Mouse (Mus musculus): ENCODE measurements around the gene Zmynd11. TPM values are rescaled to one million over a fixed set of nuclear protein-coding genes. Genes with fewer than 3 reads are reported as not detected.
"Not testable (repeated sequence)": the region's sequence is repeated elsewhere in the genome, so short reads cannot be mapped to it uniquely, and the experiment has no call there.

The Zmynd11 gene
- polyA plus RNA-seq, 1 experiment from 2014 or later = 142 TPM

- H3K36me3 ChIP-seq (ENCODE audit: control insufficient read depth, insufficient read depth, low read length) = no peaks in the 10 kb centered on the region
- no peak for ATAC-seq (ENCODE audit: insufficient number of reproducible peaks, insufficient read depth, low FRiP score, low read depth)
- WGBS = 83% methylated on average over 2 of the region's 2 CpGs
- H3K27me3 ChIP-seq (ENCODE audit: control insufficient read depth, insufficient read depth, low read length) = no peaks in the 10 kb centered on the region
- no peaks in the 10 kb centered on the region for H3K4me1 ChIP-seq (ENCODE audit: control insufficient read depth, insufficient read depth, low read length)
- no peak overlapping the region for H3K9ac ChIP-seq (replicated peaks; ENCODE audit: low read depth, low read length)
- no peak overlapping the region for H3K27ac ChIP-seq (ENCODE audit: low read length)
- no peak overlapping the region for H3K4me3 ChIP-seq (ENCODE audit: low read depth, low read length)
- H3K9me3 ChIP-seq (ENCODE audit: control insufficient read depth, low read depth, low read length) = no peaks in the 10 kb centered on the region
- H3K4me2 ChIP-seq (replicated peaks; ENCODE audit: low read depth, low read length) = no peak overlapping the region
Observed at GRCm38 (mm10) chr13:9738190-9738589, 26.9 kb downstream of the Zmynd11 start.

GRCm38 (mm10) chr13:9737024-9737423 lies 28.1 kb downstream of the Zmynd11 start:
- no peak overlapping the region for H3K27ac ChIP-seq (ENCODE audit: low read length)

GRCm38 (mm10) chr13:9732262-9732661 lies 32.9 kb downstream of the Zmynd11 start:
- H3K4me2 ChIP-seq (replicated peaks; ENCODE audit: low read depth, low read length); H3K4me3 ChIP-seq (ENCODE audit: low read depth, low read length); H3K9ac ChIP-seq (replicated peaks; ENCODE audit: low read depth, low read length); H3K27me3 ChIP-seq (ENCODE audit: control insufficient read depth, insufficient read depth, low read length); H3K36me3 ChIP-seq (ENCODE audit: control insufficient read depth, insufficient read depth, low read length); ATAC-seq (ENCODE audit: insufficient number of reproducible peaks, insufficient read depth, low FRiP score, low read depth); H3K9me3 ChIP-seq (ENCODE audit: control insufficient read depth, low read depth, low read length); H3K27ac ChIP-seq (ENCODE audit: low read length); H3K4me1 ChIP-seq (ENCODE audit: control insufficient read depth, insufficient read depth, low read length): not testable (repeated sequence)
- 94% methylated on average over 4 of the region's 5 CpGs for WGBS

More at GRCm38 (mm10) chr13:9737024-9737423, 28.1 kb downstream of the Zmynd11 start:
- WGBS = 76% methylated on average over 5 of the region's 5 CpGs
- no peaks in the 10 kb centered on the region for H3K4me1 ChIP-seq (ENCODE audit: control insufficient read depth, insufficient read depth, low read length)
- H3K4me3 ChIP-seq (ENCODE audit: low read depth, low read length) = no peak overlapping the region
- H3K27me3 ChIP-seq (ENCODE audit: control insufficient read depth, insufficient read depth, low read length) = no peaks in the 10 kb centered on the region
- H3K4me2 ChIP-seq (replicated peaks; ENCODE audit: low read depth, low read length) = no peak overlapping the region
- H3K9ac ChIP-seq (replicated peaks; ENCODE audit: low read depth, low read length) = no peak overlapping the region
- peaks cover 3% of the 10 kb centered on the region; the same call in 1 of the 2 replicates for H3K36me3 ChIP-seq (ENCODE audit: control insufficient read depth, insufficient read depth, low read length)
- H3K9me3 ChIP-seq (ENCODE audit: control insufficient read depth, low read depth, low read length) = no peaks in the 10 kb centered on the region
- ATAC-seq (ENCODE audit: insufficient number of reproducible peaks, insufficient read depth, low FRiP score, low read depth) = no peak

- no peak overlapping the region for H3K27ac ChIP-seq (ENCODE audit: low read length)
- no peak overlapping the region for H3K4me3 ChIP-seq (ENCODE audit: low read depth, low read length)
- no peak for ATAC-seq (ENCODE audit: insufficient number of reproducible peaks, insufficient read depth, low FRiP score, low read depth)
- H3K9me3 ChIP-seq (ENCODE audit: control insufficient read depth, low read depth, low read length) = no peaks in the 10 kb centered on the region
- no peaks in the 10 kb centered on the region for H3K27me3 ChIP-seq (ENCODE audit: control insufficient read depth, insufficient read depth, low read length)
- H3K4me1 ChIP-seq (ENCODE audit: control insufficient read depth, insufficient read depth, low read length) = no peaks in the 10 kb centered on the region
- H3K36me3 ChIP-seq (ENCODE audit: control insufficient read depth, insufficient read depth, low read length) = peaks cover 14% of the 10 kb centered on the region; the same call in 1 of the 2 replicates
- no peak overlapping the region for H3K9ac ChIP-seq (replicated peaks; ENCODE audit: low read depth, low read length)
- 42% methylated on average over 1 of the region's 1 CpGs for WGBS
- no peak overlapping the region for H3K4me2 ChIP-seq (replicated peaks; ENCODE audit: low read depth, low read length)
Observed at GRCm38 (mm10) chr13:9729073-9729472, 36.1 kb downstream of the Zmynd11 start.

- WGBS = 83% methylated on average over 1 of the region's 1 CpGs
Observed at GRCm38 (mm10) chr13:9715224-9715623, 49.9 kb downstream of the Zmynd11 start.

GRCm38 (mm10) chr13:9713462-9714134 lies 51.5 kb downstream of the Zmynd11 start:
- no peak for ATAC-seq (ENCODE audit: insufficient number of reproducible peaks, insufficient read depth, low FRiP score, low read depth)
- no peak overlapping the region for H3K4me2 ChIP-seq (replicated peaks; ENCODE audit: low read depth, low read length)
- H3K9ac ChIP-seq (replicated peaks; ENCODE audit: low read depth, low read length) = no peak overlapping the region
- no peaks in the 10 kb centered on the region for H3K4me1 ChIP-seq (ENCODE audit: control insufficient read depth, insufficient read depth, low read length)
- H3K27ac ChIP-seq (ENCODE audit: low read length) = no peak overlapping the region
- 80% methylated on average over 6 of the region's 6 CpGs for WGBS
- no peak overlapping the region for H3K4me3 ChIP-seq (ENCODE audit: low read depth, low read length)
- no peaks in the 10 kb centered on the region for H3K9me3 ChIP-seq (ENCODE audit: control insufficient read depth, low read depth, low read length)
- peaks cover 7% of the 10 kb centered on the region; the same call in 1 of the 2 replicates for H3K36me3 ChIP-seq (ENCODE audit: control insufficient read depth, insufficient read depth, low read length)
- no peaks in the 10 kb centered on the region for H3K27me3 ChIP-seq (ENCODE audit: control insufficient read depth, insufficient read depth, low read length)

More at GRCm38 (mm10) chr13:9715224-9715623, 49.9 kb downstream of the Zmynd11 start:
- Histone ChIP-seq H3K27ac (ENCODE audit: low read length) (no peak overlapping the region), H3K4me3 (ENCODE audit: low read depth, low read length) (no peak overlapping the region), H3K36me3 (ENCODE audit: control insufficient read depth, insufficient read depth, low read length) (peaks cover 2% of the 10 kb centered on the region; the same call in 1 of the 2 replicates), H3K9me3 (ENCODE audit: control insufficient read depth, low read depth, low read length) (no peaks in the 10 kb centered on the region), H3K4me1 (ENCODE audit: control insufficient read depth, insufficient read depth, low read length) (no peaks in the 10 kb centered on the region), H3K4me2 (replicated peaks; ENCODE audit: low read depth, low read length) (no peak overlapping the region), H3K9ac (replicated peaks; ENCODE audit: low read depth, low read length) (no peak overlapping the region), H3K27me3 (ENCODE audit: control insufficient read depth, insufficient read depth, low read length) (no peaks in the 10 kb centered on the region)
- no peak for ATAC-seq (ENCODE audit: insufficient number of reproducible peaks, insufficient read depth, low FRiP score, low read depth)

- H3K4me1 ChIP-seq (ENCODE audit: control insufficient read depth, insufficient read depth, low read length) = no peaks in the 10 kb centered on the region
- 86% methylated on average over 3 of the region's 3 CpGs for WGBS
- no peak overlapping the region for H3K27ac ChIP-seq (ENCODE audit: low read length)
- no peak overlapping the region for H3K4me2 ChIP-seq (replicated peaks; ENCODE audit: low read depth, low read length)
- no peak overlapping the region for H3K9ac ChIP-seq (replicated peaks; ENCODE audit: low read depth, low read length)
- H3K9me3 ChIP-seq (ENCODE audit: control insufficient read depth, low read depth, low read length) = no peaks in the 10 kb centered on the region
- no peaks in the 10 kb centered on the region for H3K27me3 ChIP-seq (ENCODE audit: control insufficient read depth, insufficient read depth, low read length)
- no peak overlapping the region for H3K4me3 ChIP-seq (ENCODE audit: low read depth, low read length)
- H3K36me3 ChIP-seq (ENCODE audit: control insufficient read depth, insufficient read depth, low read length) = peaks cover 7% of the 10 kb centered on the region; the same call in 1 of the 2 replicates
- ATAC-seq (ENCODE audit: insufficient number of reproducible peaks, insufficient read depth, low FRiP score, low read depth) = no peak
Observed at GRCm38 (mm10) chr13:9712971-9713370, 52.2 kb downstream of the Zmynd11 start.

- H3K4me2 ChIP-seq (replicated peaks; ENCODE audit: low read depth, low read length) = no peak overlapping the region
- no peaks in the 10 kb centered on the region for H3K9me3 ChIP-seq (ENCODE audit: control insufficient read depth, low read depth, low read length)
- no peak overlapping the region for H3K9ac ChIP-seq (replicated peaks; ENCODE audit: low read depth, low read length)
- H3K36me3 ChIP-seq (ENCODE audit: control insufficient read depth, insufficient read depth, low read length) = peaks cover 7% of the 10 kb centered on the region; the same call in 1 of the 2 replicates
- 87% methylated on average over 1 of the region's 1 CpGs for WGBS
- no peaks in the 10 kb centered on the region for H3K27me3 ChIP-seq (ENCODE audit: control insufficient read depth, insufficient read depth, low read length)
- no peak overlapping the region for H3K4me3 ChIP-seq (ENCODE audit: low read depth, low read length)
- ATAC-seq (ENCODE audit: insufficient number of reproducible peaks, insufficient read depth, low FRiP score, low read depth) = no peak
- H3K27ac ChIP-seq (ENCODE audit: low read length) = no peak overlapping the region
- H3K4me1 ChIP-seq (ENCODE audit: control insufficient read depth, insufficient read depth, low read length) = no peaks in the 10 kb centered on the region
Observed at GRCm38 (mm10) chr13:9712409-9712808, 52.7 kb downstream of the Zmynd11 start.

All from stomach, embryonic 14.5 days (tissue).